Mouse (Mus musculus) heart, postnatal 4 days (tissue): ENCODE measurements around the gene Mrps27. TPM values are rescaled to one million over a fixed set of nuclear protein-coding genes. Genes with fewer than 3 reads are reported as not detected.

Experiments
- DNase-seq: peaks from one replicate; pipeline ENCODE4 v3.0.0; 2021
- total RNA-seq, 2 experiments: library from RNA; stranded (reverse); gene quantifications; 2 replicates each; pipeline ENCODE4 v1.2.3; 2021

The Mrps27 gene
- total RNA-seq, 2 experiments from 2014 or later, result 50.9 to 52.2 TPM

DNA sequence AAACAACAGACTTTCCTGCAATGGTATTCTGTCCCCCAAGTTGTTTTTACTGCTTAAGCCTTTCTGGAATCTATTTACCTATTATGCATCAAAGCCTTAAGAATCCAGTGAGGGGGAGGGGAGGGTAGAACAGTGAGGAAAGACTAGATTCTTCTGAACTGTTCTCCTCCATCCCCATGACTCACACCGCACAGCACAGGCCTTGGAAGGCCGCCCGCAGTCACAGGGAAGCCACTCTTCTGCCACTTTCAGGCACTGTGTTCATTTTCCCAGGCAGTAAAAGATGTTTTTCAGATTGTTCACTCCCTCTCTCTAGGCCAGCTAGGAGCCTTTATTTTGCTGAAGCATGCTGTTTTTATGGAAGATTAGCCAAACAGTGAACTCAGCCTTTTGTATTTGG, 46.8 kb downstream of the Mrps27 start:
- DNase-seq, result peak; percentile 56

DNA sequence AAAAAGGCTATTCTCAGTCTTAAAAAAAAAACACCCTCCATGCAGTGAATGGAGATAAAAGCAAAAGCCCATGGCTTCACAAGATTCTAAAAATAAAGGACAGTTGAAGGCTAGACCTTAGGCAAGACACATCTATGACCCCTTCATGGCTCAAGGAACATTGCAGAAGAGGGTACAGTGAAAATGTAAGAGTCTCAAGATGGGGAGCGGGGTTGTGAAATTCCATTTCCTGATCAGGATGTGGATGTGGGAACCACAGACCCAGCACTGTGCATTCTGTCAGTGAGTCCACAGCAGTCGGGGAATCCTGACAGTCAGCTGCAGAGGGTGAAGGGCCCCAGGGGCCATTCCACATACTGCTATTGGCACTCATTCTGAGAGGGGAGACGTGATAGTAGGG, 48.5 kb downstream of the Mrps27 start:
- DNase-seq, result no peak

- DNase-seq, result no peak
Measured at GRCm38 (mm10) chr13:99394694-99395093, 50.1 kb downstream of the Mrps27 start.

DNA sequence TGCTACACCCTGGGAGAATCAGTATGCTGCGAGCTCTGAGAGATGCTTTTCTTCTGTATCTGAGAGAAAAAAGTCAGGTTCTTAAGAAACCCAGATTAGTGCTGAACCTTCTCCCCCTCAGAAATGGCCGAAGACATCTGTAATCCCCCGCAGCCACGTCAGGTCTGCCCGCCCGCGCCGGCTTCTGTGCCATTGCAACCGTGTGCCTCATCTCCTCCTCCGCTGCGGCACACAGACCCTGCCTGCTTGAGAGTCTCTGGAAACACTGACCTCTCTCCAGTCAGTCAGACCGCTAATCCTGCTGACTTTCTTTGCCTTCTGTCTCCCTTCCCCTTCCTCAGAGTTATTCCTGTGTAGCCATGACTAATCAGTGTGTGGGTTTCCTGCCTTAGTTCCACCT, 50.9 kb downstream of the Mrps27 start:
- DNase-seq, result no peak

GRCm38 (mm10) chr13:99397228-99397627, 52.6 kb downstream of the Mrps27 start:
- DNase-seq, result no peak

DNA sequence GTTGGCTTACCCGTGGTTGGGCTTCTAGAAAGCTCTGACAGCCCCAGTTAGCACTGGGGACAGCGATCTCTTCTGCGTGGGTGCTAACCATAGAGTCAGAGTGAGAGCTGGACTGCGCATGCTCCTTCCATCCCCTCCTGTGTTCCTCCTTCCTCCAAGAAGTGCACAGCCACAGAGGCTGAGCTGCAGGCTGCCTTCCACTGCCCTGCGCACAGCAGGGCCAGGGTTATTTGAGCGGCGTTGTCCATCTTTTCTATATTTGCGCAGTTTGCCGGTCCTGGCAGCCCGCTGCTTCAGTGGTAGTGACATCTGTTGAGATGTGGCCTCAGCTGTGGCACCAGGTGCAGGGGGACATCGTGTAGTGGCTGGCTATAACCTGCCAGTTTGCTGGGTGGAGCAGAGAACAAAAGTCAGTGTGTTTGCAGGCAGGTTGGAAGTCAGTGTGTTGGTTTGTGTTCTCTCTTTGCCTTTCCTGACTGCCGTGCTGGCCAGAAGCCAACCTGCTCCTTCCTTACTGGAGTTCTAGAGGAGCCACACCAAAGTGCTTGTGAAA, 53.6 kb downstream of the Mrps27 start:
- DNase-seq, result peak; percentile 64

- DNase-seq, result no peak
Measured at GRCm38 (mm10) chr13:99399373-99399772, 54.8 kb downstream of the Mrps27 start.

- no peak for DNase-seq
Measured at GRCm38 (mm10) chr13:99409216-99409615, 64.6 kb downstream of the Mrps27 start.

DNA sequence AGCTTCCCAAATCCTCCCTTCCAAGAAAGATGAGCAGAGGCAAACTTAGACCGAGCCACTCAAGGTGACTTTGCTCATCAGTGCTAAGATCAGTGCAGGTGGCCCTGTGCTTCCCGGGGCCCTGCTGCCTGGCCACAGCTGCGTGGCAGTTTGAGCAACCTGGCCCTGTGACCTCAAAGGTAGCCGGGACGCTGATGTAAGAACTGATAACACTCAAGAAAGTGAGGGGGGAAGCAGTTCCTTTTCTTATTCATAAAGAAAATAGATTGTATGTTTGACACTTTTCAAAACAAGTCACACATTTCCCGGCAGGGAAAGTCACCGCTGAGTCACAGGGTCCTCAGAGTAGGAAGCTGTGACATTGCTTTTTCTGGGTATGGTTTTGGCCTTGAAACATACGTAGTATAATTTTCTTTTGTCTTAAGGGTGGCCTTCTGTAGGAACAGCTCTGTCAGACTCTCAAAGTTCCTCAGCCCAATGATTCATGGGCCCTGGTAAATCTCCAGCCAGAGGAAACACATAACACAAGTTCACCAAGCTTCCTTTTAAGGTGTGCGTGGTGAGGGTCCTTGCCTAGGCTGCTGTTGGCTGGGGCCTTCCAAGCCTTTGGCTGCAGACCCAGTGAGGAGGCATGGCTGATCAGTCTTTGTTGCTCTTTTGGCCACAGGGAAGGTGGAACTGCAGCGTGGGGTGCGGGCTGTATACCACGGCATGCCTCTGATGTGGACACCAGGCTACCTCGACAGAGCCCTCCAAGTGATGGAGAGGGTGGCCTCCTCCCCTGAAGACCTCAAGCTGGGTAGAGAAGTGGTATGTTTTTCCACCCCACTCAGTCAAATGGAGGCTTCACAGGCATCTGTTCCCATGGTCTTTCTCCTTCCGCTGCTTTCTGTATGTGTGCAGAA, 66.3 kb downstream of the Mrps27 start:
- DNase-seq, result no peak

- no peak for DNase-seq
Measured at GRCm38 (mm10) chr13:99411761-99412160, 67.2 kb downstream of the Mrps27 start.

DNA sequence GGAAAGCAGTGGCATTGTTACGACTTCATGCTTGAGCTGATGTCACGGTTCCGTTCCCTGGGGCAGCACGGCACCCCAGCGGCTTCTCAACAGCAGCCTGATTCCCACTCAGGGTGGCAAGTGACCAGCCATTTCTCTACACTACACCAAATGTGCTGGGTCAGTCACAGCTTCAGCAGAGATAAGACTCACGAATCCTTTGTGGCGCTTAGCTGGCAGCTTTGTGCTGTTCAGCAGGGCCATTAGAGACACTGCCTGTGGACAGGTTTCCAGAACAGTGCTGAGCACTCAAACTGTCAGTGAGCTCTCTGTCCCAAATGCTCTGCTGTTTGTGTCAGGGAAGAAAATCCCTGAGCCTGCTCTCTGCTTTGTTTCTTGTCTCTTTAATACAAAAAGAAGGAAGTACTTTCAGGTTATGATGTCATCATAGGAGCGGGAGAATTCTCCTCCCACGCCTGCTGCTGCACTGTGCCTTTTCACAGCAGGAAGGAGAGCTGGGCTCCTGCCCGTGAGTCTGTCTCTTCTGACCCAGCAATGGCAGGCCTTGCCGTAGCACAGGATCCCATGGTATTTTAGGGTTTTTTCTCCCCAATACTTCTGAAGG, 68.0 kb downstream of the Mrps27 start:
- peak; percentile 59 for DNase-seq

DNA sequence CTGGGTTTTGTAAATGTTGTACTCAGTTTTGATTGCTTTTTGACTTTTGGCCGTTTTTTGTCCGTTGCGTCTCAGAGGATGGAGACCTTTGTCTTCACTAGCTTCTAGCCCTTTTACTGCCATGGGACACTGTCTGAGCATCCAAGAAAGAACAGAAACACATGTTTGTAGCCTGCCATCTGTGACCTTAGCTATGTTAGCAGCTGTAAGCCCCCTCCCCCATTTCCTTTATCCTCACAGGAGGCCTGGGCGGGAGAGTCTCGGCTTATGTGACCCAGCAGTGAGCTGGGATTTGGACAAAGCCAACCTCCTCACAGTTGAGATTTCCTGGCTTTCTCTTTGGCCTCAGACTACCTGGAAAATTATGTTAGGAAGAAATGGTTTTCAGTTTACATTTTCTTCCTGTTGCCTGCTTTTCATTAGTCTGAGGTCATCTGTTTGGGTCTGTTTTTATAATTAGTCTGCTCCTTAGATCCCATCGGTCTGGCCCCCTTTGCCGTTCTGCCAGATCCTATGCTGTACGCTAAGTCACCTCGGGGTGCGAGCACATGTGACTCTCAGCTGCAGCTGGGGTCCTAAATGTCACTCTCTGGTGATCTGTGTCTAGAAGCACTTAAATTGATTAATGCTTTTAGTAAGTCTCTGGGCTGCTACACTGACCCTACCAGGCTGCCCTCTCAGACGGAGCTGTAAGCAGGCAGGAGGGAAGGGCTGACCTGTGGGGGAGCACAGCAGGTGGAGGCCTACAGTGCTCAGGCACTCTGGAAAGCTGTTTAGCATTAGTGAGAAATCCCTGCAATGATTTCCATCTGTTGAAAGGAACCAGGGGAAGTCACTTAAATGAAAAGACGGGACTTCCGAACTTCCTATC, 69.1 kb downstream of the Mrps27 start:
- no peak for DNase-seq

GRCm38 (mm10) chr13:99414352-99414742, 69.8 kb downstream of the Mrps27 start:
- no peak for DNase-seq

DNA sequence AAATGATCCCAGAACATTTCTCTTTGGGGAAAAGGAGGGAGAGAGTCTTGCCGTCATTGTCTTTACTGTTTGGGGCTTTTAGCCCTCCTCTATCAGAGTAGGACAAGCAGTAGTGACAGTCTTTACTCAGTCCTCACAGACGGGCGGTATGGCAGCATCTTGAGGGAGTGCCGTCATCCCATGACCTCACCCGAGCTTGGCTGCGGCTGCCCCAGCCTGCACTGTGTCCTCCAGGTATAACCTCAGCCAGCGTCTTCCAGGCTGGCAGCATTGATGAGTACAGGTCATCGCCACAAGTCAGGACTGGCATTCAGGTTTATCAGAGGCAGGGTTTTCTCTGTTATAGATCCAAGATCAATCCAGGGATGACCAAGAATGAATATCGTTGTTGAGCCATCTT, 72.0 kb downstream of the Mrps27 start:
- no peak for DNase-seq

DNA sequence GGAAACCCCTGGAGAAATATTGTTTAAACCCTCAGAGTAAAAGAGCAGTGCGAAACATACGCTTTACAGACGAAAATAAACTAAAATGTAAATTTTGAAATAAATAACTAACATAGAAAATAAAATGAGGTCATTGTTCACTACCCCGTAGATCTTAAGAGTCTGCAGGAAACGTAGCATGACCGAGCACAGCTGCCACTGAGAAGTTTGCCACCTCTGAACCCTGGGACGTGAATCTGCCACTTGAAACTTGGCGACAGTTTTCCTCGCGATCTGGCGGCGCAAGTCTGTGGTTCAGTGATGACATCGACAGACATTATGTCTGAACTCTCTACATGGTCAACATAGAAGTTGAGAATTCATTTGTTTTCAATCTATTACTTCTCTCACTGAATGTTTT, 79.0 kb downstream of the Mrps27 start:
- DNase-seq, result no peak

- DNase-seq, result no peak
Measured at GRCm38 (mm10) chr13:99433068-99434008, 88.8 kb downstream of the Mrps27 start.

DNA sequence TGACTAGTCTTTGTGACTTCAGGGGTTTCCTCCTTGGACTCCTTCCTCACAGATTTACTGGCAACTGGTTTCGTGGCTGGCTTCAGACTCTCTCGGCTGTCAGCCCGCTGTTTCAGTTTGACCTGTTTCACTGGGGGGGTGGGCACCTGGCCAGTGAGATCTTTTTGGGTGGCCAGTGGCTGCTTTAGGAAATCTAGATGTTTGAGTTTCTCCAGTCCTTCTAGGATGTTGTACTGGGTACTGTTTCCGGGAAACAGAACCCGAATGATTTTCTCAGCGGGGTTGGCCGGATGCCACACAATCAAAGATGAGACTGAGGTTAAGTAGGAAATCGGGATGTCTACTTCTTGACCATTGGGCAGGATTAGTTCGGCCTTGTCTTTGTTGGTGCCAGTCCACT, 89.9 kb downstream of the Mrps27 start:
- DNase-seq, result no peak

GRCm38 (mm10) chr13:99437051-99437450, 92.5 kb downstream of the Mrps27 start:
- no peak for DNase-seq

GRCm38 (mm10) chr13:99439357-99439756, 94.8 kb downstream of the Mrps27 start:
- no peak for DNase-seq

GRCm38 (mm10) chr13:99440228-99440627, 95.6 kb downstream of the Mrps27 start:
- DNase-seq, result no peak

DNA sequence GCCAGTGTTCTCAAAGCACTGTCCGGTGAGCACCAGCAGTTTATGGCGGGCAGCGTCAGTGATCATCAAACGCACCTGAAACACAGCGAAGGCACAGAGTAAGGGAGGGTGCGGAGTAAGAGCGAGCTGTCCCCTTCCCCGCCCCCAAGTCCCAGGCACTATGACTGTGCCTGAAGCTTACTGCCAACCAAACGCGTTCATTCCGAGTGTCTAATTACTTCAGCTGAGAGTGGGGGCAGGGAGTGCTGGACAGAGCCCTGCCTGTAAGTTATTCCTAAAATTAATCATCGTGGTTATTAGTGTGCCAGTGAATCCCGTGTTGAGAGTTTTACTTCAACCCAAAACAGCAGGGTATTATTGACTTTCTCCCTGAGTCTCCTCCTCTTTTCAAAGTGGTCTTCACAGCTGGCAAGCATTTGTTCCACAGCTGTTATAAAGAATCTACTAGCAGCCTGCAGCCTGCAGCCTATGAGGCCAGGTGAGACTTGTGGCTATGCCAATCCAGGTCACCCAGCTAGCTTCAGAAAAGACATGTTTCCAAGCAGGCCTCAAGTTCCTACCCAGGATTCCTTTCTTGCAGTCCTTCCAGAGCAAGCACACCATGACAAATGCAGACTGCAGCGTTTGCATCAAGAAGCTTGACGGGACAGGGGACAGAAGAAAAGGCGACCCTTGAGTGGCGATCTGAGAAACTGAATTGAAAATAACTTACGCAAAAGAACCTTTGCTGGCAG, 97.3 kb downstream of the Mrps27 start:
- no peak for DNase-seq
